Mouse (Mus musculus) stomach, postnatal 0 days (tissue): ENCODE data around the gene Wt1. TPM values are rescaled to one million over a fixed set of nuclear protein-coding genes. Genes with fewer than 3 reads are reported as not detected.

Source experiments
- ATAC-seq: fragments of 200-750 bp; cut with Nextera tagmentation; 2 replicates; pipeline ENCODE4 v1.8.0; 2017; ENCODE audit not compliant: low FRiP score, low TSS enrichment
- DNase-seq: peaks from one replicate; pipeline ENCODE4 v3.0.0-alpha.2; 2016; ENCODE audit warnings: low spot score
- H3K27ac ChIP-seq: fragments of 300-500 bp; sonication (generic); replicated peaks from 2 replicates; pipeline ENCODE4 v1.5.1; 2014; ENCODE audit warnings: mild to moderate bottlenecking, control low read depth
- H3K27me3 ChIP-seq: fragments of 300-500 bp; sonication (generic); 2 replicates; pipeline ENCODE4 v1.6.1; 2014; ENCODE audit warnings: low read length; ENCODE audit not compliant: control insufficient read depth, insufficient read depth
- H3K36me3 ChIP-seq: fragments of 300-500 bp; sonication (generic); 2 replicates; pipeline ENCODE4 v1.6.1; 2014; ENCODE audit warnings: low read length, mixed read lengths; ENCODE audit not compliant: control insufficient read depth, insufficient read depth
- H3K4me1 ChIP-seq: fragments of 300-500 bp; sonication (generic); replicated peaks from 2 replicates; pipeline ENCODE4 v1.6.1; 2014; ENCODE audit warnings: antibody characterized with exemption; ENCODE audit not compliant: control insufficient read depth, insufficient read depth
- H3K4me2 ChIP-seq: fragments of 300-500 bp; sonication (generic); replicated peaks from 2 replicates; pipeline ENCODE4 v1.6.1; 2014; ENCODE audit warnings: low read depth, mild to moderate bottlenecking, control low read depth, moderate library complexity
- H3K4me3 ChIP-seq: fragments of 300-500 bp; sonication (generic); 2 replicates; pipeline ENCODE4 v1.5.1; 2014; ENCODE audit warnings: low read depth, low read length, control low read depth
- H3K9ac ChIP-seq: fragments of 300-500 bp; sonication (generic); 2 replicates; pipeline ENCODE4 v1.6.1; 2014; ENCODE audit warnings: mild to moderate bottlenecking, low read length, control low read depth, mixed read lengths
- H3K9me3 ChIP-seq: fragments of 300-500 bp; sonication (generic); 2 replicates; pipeline ENCODE4 v1.6.1; 2016; ENCODE audit warnings: low read length; ENCODE audit not compliant: control insufficient read depth
- CTCF ChIP-seq: IDR thresholded peaks from 2 replicates; pipeline ENCODE4 v1.5.1; 2016; ENCODE audit warnings: antibody characterized with exemption, low read depth, mild to moderate bottlenecking, moderate library complexity
- EP300 ChIP-seq: optimal IDR thresholded peaks from 2 replicates; pipeline ENCODE3; 2016; ENCODE audit warnings: antibody characterized with exemption
- WGBS: fragments of 180-500 bp; shearing (Covaris S2); extraction: QIAGEN DNeasy Blood & Tissue Kit; methylation state at CpG from one replicate; pipeline ENCODE4 v1.1.7; 2014; 5-methylcytosine and 5-hydroxymethylcytosine counted together
- polyA plus RNA-seq: library from polyadenylated mRNA; unstranded; fragments of >200 nt; fragmentation: Nextera tagmentation; extraction: Ambion mirVana; gene quantifications from 2 replicates; pipeline ENCODE4 v1.2.1, GENCODE M21; 2015

The Wt1 gene
- polyA plus RNA-seq, 1 experiment from 2014 or later = 3.6 TPM

- H3K27me3 ChIP-seq = peaks cover 33% of the 10 kb centered on the region
- no peaks in the 10 kb centered on the region for H3K9me3 ChIP-seq
- no peak overlapping the region for H3K4me2 ChIP-seq
- DNase-seq = no peak
- H3K9ac ChIP-seq = no peak overlapping the region
- H3K4me3 ChIP-seq = no peak overlapping the region
- WGBS = 5% methylated on average over 8 of the region's 8 CpGs
- no peaks in the 10 kb centered on the region for H3K4me1 ChIP-seq
- H3K27ac ChIP-seq = no peak overlapping the region
- H3K36me3 ChIP-seq = no peaks in the 10 kb centered on the region
- no peak for ATAC-seq
- no peak for TF ChIP-seq EP300
- no peak for TF ChIP-seq CTCF
These were observed 2.9 kb upstream of the Wt1 start for GRCm38 (mm10) chr2:105123431-105123830.

- no peaks in the 10 kb centered on the region for H3K4me1 ChIP-seq
- ATAC-seq (no peak), DNase-seq (no peak)
- no peaks in the 10 kb centered on the region for H3K9me3 ChIP-seq
- WGBS = 3% methylated on average over 9 of the region's 9 CpGs
- no peaks in the 10 kb centered on the region for H3K36me3 ChIP-seq
- TF ChIP-seq EP300 (no peak), CTCF (no peak)
- peaks cover 37% of the 10 kb centered on the region for H3K27me3 ChIP-seq
- H3K4me3 ChIP-seq = no peak overlapping the region
- no peak overlapping the region for H3K9ac ChIP-seq
- no peak overlapping the region for H3K27ac ChIP-seq
- no peak overlapping the region for H3K4me2 ChIP-seq
These were observed 2.4 kb upstream of the Wt1 start for GRCm38 (mm10) chr2:105123881-105124280.

DNA sequence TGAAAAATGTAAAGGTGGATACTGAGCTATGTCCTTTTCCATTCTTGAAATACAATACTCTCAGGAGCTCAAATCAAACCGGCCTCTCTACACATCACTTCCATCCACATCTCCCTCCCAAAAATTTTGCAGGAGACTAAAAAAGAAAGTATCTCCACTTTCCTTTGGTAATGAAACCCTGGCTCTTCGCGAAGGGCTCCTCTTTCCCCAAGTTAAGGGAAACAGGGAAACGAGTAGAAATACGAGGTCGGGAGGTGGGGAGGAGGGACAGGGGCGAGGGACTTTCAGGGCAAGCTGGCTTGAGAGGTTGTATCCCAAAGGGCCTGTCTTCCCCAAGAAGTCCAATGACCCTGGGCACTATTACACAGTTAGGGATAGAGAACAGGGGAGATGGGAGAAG, 1.9 kb upstream of the Wt1 start:
- H3K9me3 ChIP-seq = no peaks in the 10 kb centered on the region
- no peak overlapping the region for H3K4me2 ChIP-seq
- peaks cover 42% of the 10 kb centered on the region for H3K27me3 ChIP-seq
- DNase-seq (no peak), ATAC-seq (no peak)
- H3K9ac ChIP-seq = no peak overlapping the region
- TF ChIP-seq CTCF = no peak
- no peak for TF ChIP-seq EP300
- H3K36me3 ChIP-seq = no peaks in the 10 kb centered on the region
- H3K27ac ChIP-seq = no peak overlapping the region
- no peak overlapping the region for H3K4me3 ChIP-seq
- 3% methylated on average over 7 of the region's 7 CpGs for WGBS
- no peaks in the 10 kb centered on the region for H3K4me1 ChIP-seq

GRCm38 (mm10) chr2:105125205-105125604, 1.1 kb upstream of the Wt1 start:
- Histone ChIP-seq H3K9me3 (no peaks in the 10 kb centered on the region), H3K36me3 (no peaks in the 10 kb centered on the region), H3K27me3 (peaks cover 49% of the 10 kb centered on the region), H3K4me1 (no peaks in the 10 kb centered on the region), H3K9ac (no peak overlapping the region), H3K4me3 (0 out of 2 replicates have a peak overlapping the region, but pooled peaks have one; percentile 2), H3K27ac (no peak overlapping the region), H3K4me2 (no peak overlapping the region)
- WGBS = 6% methylated on average over 8 of the region's 8 CpGs
- ATAC-seq = no peak
- no peak for TF ChIP-seq EP300
- no peak for TF ChIP-seq CTCF
- DNase-seq = no peak

GRCm38 (mm10) chr2:105125641-105126040, 688 bp upstream of the Wt1 start:
- TF ChIP-seq EP300 (no peak), CTCF (no peak)
- Histone ChIP-seq H3K4me3 (0 out of 2 replicates have a peak overlapping the region, but pooled peaks have one; percentile 2), H3K36me3 (no peaks in the 10 kb centered on the region), H3K4me1 (no peaks in the 10 kb centered on the region), H3K9me3 (no peaks in the 10 kb centered on the region), H3K4me2 (no peak overlapping the region), H3K27ac (no peak overlapping the region), H3K9ac (no peak overlapping the region), H3K27me3 (peaks cover 52% of the 10 kb centered on the region)
- ATAC-seq (no peak), DNase-seq (no peak)
- 6% methylated on average over 15 of the region's 15 CpGs for WGBS

DNA sequence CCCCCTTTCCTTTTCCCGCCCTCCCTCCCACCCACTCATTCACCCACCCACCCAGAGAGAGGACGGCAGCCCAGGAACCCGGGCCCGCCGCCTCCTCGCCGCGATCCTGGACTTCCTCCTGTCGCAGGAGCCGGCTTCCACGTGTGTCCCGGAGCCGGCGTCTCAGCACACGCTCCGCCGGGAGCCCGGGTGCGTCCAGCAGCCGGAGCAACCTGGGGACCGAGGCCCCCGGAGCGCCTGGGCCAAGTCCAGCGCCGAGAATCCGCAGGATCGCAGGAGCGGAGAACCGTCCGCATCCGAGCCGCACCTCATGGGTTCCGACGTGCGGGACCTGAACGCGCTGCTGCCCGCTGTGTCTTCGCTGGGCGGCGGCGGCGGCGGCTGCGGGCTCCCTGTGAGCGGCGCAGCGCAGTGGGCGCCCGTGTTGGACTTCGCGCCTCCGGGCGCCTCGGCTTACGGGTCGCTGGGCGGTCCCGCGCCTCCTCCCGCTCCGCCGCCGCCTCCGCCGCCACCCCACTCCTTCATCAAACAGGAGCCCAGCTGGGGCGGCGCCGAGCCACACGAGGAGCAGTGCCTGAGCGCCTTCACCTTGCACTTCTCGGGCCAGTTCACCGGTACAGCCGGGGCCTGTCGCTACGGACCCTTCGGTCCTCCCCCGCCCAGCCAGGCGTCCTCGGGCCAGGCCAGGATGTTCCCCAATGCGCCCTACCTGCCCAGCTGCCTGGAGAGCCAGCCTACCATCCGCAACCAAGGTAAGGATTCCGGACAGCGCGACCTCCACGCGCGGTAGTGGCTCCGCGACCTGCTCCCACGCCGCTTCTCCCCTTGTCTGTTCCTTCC, 582 bp downstream of the Wt1 start:
- no peaks in the 10 kb centered on the region for H3K36me3 ChIP-seq
- TF ChIP-seq CTCF = no peak
- no peak for TF ChIP-seq EP300
- peak overlapping the region; percentile 42 for H3K4me2 ChIP-seq
- no peak overlapping the region for H3K27ac ChIP-seq
- peak; percentile 34; the same call in 1 of the 2 replicates for ATAC-seq
- DNase-seq = peak; percentile 44
- 1% methylated on average over 73 of the region's 92 CpGs for WGBS
- H3K4me3 ChIP-seq = peak overlapping the region; percentile 35
- no peaks in the 10 kb centered on the region for H3K9me3 ChIP-seq
- no peaks in the 10 kb centered on the region for H3K4me1 ChIP-seq
- 0 out of 2 replicates have a peak overlapping the region, but pooled peaks have one; percentile 31 for H3K9ac ChIP-seq
- H3K27me3 ChIP-seq = peaks cover 54% of the 10 kb centered on the region
